Mouse (Mus musculus): Measurements from ENCODE around the gene Zc2hc1c. TPM values are rescaled to one million over a fixed set of nuclear protein-coding genes. Genes with fewer than 3 reads are reported as not detected.
A peak's percentile ranks its signal among the peaks of the same experiment; 100 is the strongest.

Gene Zc2hc1c
- polyA plus RNA-seq (2016; fragmentation: Nextera tagmentation; extraction: Ambion mirVana) = 1.1 and 1.6 TPM in 2 replicates

DNA sequence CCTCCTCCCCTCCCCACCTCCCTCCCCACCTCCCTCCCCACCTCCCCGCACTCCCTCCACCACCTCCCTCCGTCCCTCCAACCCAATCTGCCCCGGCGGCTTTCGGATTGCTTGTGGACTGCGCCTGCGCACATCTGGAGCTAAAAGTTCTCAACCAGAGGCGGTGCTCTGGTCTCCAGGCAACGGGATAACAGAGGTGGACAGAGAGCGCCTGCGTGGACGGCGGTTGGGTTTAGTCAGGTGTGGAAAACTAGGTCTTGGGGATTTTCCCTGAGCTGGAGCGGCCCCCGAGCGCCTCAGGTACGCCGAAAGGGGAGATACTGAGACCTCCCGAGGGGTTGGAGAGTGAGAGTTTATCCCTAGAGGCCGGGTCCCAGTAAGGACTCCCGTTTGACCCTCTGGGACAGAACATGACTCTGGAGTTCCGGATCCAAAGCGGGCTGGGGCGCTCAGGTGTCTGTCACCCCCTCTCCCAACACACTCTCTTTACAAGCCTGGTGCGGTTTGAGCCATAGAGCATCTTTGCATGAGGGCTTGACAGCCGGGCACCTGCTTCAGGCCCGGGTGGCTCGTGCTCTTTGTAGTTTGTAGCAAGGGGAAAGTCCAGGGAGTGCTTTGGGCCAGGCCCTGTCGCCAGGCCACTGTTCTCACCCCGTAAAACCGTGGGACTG lies at the start of gene Zc2hc1c:
TSS of gene Zc2hc1c (plus strand) at position 106 of the 671 bp plus-strand sequence.
- H3K27ac ChIP-seq = 0 out of 2 replicates have a peak within 1 kb of the TSS, but pooled peaks have one; percentile 10
- H3K4me2 ChIP-seq = peak within 1 kb of the TSS; percentile 80

DNA sequence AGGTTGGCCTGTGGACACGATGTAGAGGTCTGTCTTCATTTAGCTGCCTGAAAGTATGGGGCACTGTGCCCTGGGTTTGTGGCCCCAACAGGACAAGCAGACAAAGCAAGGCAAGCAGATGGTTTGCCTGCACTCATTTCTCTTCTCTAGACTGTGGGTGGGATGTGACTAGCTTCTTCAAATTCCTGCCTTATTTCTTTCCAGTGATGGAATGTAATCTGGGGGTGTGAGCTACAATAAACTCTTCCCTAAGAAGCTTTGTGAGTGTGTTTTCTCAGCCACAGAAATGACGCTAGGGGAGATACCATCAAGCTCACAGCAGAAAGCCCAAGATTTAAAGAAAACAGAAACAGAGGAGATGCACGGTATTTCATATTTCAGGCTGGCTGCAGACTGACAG lies 36.3 kb upstream of the Zc2hc1c start:
- ATAC-seq (ENCODE audit: low FRiP score) = no peak
- Histone ChIP-seq H3K4me1 (no peaks in the 10 kb centered on the region), H3K36me3 (replicated peaks) (no peaks in the 10 kb centered on the region; the same call in 1 of the 2 replicates), H3K9me3 (no peaks in the 10 kb centered on the region), H3K27ac (no peak overlapping the region), H3K27me3 (no peaks in the 10 kb centered on the region), H3K4me3 (replicated peaks) (no peak overlapping the region), H3K9ac (no peak overlapping the region), H3K4me2 (no peak overlapping the region)
- WGBS = 85% methylated on average over 3 of the region's 3 CpGs

More for the DNA sequence above, at the start of gene Zc2hc1c:
- H3K9ac ChIP-seq = peak within 1 kb of the TSS; percentile 56
- H3K36me3 ChIP-seq (replicated peaks) = no peaks in the 10 kb centered on the region
- H3K4me3 ChIP-seq (replicated peaks) = peak within 1 kb of the TSS; percentile 51
- H3K27me3 ChIP-seq = peaks cover 7% of the 10 kb centered on the region; the same call in 1 of the 2 replicates
- ATAC-seq (ENCODE audit: low FRiP score) = peak; percentile 91
- 2% methylated on average over 31 of the region's 31 CpGs for WGBS
- H3K4me1 ChIP-seq = peaks cover 9% of the 10 kb centered on the region
- H3K9me3 ChIP-seq = no peaks in the 10 kb centered on the region; the same call in 1 of the 2 replicates

GRCm38 (mm10) chr12:85256074-85256751 lies 32.2 kb upstream of the Zc2hc1c start:
- H3K9me3 ChIP-seq = no peaks in the 10 kb centered on the region
- no peaks in the 10 kb centered on the region for H3K4me1 ChIP-seq
- H3K27ac ChIP-seq = no peak overlapping the region
- WGBS = 78% methylated on average over 7 of the region's 7 CpGs
- H3K27me3 ChIP-seq = no peaks in the 10 kb centered on the region
- no peak for ATAC-seq (ENCODE audit: low FRiP score)
- H3K36me3 ChIP-seq (replicated peaks) = 0 out of 2 replicates have a peak, but pooled peaks cover 4% of the 10 kb centered on the region
- no peak overlapping the region for H3K9ac ChIP-seq
- no peak overlapping the region for H3K4me3 ChIP-seq (replicated peaks)
- no peak overlapping the region for H3K4me2 ChIP-seq

GRCm38 (mm10) chr12:85257008-85257639 lies 31.3 kb upstream of the Zc2hc1c start:
- H3K4me1 ChIP-seq = no peaks in the 10 kb centered on the region
- WGBS = 88% methylated on average over 7 of the region's 7 CpGs
- no peak overlapping the region for H3K9ac ChIP-seq
- H3K27ac ChIP-seq = no peak overlapping the region
- H3K4me3 ChIP-seq (replicated peaks) = no peak overlapping the region
- H3K36me3 ChIP-seq (replicated peaks) = 0 out of 2 replicates have a peak, but pooled peaks cover 4% of the 10 kb centered on the region
- no peaks in the 10 kb centered on the region for H3K9me3 ChIP-seq
- ATAC-seq (ENCODE audit: low FRiP score) = no peak
- H3K27me3 ChIP-seq = no peaks in the 10 kb centered on the region
- no peak overlapping the region for H3K4me2 ChIP-seq

DNA sequence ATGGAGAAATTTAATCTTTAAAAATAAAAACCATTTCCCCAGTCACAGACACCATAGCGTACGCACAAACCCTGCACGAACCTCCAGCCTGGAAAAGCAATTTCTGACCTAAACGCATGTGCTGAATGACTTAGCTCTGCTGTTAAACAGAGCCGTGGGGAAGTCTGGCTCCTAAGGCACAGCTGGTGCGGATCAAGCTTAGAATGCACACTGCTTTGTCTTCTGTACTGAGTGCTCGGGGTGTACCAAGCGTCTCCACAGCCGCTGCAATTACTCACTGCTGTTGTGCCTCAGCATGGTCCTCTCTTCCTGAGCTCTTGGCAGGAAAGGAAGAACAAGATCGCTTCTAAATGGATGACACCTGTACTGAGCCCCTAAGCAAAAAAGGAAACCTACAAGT lies 25.9 kb upstream of the Zc2hc1c start:
- Histone ChIP-seq H3K9ac (no peak overlapping the region), H3K4me3 (replicated peaks) (no peak overlapping the region), H3K36me3 (replicated peaks) (0 out of 2 replicates have a peak, but pooled peaks cover 4% of the 10 kb centered on the region), H3K27me3 (no peaks in the 10 kb centered on the region), H3K4me2 (no peak overlapping the region), H3K9me3 (no peaks in the 10 kb centered on the region), H3K27ac (no peak overlapping the region), H3K4me1 (no peaks in the 10 kb centered on the region)
- WGBS = 59% methylated on average over 10 of the region's 10 CpGs
- ATAC-seq (ENCODE audit: low FRiP score) = no peak

DNA sequence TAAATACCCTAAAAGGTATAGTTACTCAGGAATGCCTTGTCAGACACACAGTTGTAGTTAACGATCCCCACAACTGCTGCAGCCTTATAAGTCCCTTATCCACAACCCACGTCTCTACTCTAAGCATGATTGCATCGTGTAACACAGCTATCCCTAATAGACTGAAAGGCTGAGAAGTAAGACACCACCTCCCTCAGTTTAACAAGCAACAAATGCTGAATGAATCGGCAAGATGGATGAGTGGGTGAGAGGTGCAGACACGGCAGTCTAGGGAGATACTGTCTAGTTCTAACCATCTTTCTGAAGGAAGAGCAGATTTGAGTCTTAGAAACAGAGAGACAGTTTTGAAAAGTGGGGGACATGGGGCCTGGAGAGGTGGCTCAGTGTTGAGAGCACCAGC lies 25.2 kb upstream of the Zc2hc1c start:
- Histone ChIP-seq H3K27me3 (no peaks in the 10 kb centered on the region), H3K27ac (no peak overlapping the region), H3K4me3 (replicated peaks) (no peak overlapping the region), H3K4me2 (no peak overlapping the region), H3K4me1 (no peaks in the 10 kb centered on the region), H3K9me3 (no peaks in the 10 kb centered on the region), H3K9ac (no peak overlapping the region), H3K36me3 (replicated peaks) (0 out of 2 replicates have a peak, but pooled peaks cover 2% of the 10 kb centered on the region)
- WGBS = 78% methylated on average over 5 of the region's 5 CpGs
- ATAC-seq (ENCODE audit: low FRiP score) = no peak

GRCm38 (mm10) chr12:85264531-85264930 lies 23.9 kb upstream of the Zc2hc1c start:
- no peak for ATAC-seq (ENCODE audit: low FRiP score)
- Histone ChIP-seq H3K27me3 (no peaks in the 10 kb centered on the region), H3K27ac (no peak overlapping the region), H3K36me3 (replicated peaks) (no peaks in the 10 kb centered on the region; the same call in 1 of the 2 replicates), H3K9me3 (no peaks in the 10 kb centered on the region), H3K4me3 (replicated peaks) (no peak overlapping the region), H3K4me1 (no peaks in the 10 kb centered on the region), H3K9ac (no peak overlapping the region), H3K4me2 (no peak overlapping the region)
- 94% methylated on average over 8 of the region's 8 CpGs for WGBS

GRCm38 (mm10) chr12:85264940-85265339 lies 23.5 kb upstream of the Zc2hc1c start:
- Histone ChIP-seq H3K4me1 (0 out of 2 replicates have a peak, but pooled peaks cover 2% of the 10 kb centered on the region), H3K4me2 (no peak overlapping the region), H3K9me3 (no peaks in the 10 kb centered on the region), H3K36me3 (replicated peaks) (no peaks in the 10 kb centered on the region; the same call in 1 of the 2 replicates), H3K27me3 (no peaks in the 10 kb centered on the region), H3K4me3 (replicated peaks) (no peak overlapping the region), H3K27ac (no peak overlapping the region), H3K9ac (no peak overlapping the region)
- WGBS = 78% methylated on average over 7 of the region's 7 CpGs
- ATAC-seq (ENCODE audit: low FRiP score) = no peak

DNA sequence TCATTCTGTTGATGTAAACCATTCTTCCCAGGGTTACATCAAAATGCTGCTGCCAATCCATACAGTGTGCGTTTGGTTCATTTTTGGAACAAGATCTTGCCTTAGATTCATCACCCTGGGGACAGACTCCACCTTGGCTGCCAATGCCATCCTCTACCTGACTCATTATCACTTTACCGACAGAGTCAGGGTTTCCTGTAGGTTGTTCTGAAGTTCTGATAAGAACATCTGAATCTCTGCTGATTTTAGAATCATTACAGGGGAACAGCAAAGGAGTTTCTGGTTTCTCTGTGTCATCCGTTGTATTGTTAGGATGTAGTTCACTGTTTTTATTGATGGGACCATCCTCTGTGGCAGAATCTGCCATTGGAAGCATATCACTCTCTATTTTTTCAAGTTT lies 22.1 kb upstream of the Zc2hc1c start:
- WGBS = 95% methylated on average over 3 of the region's 3 CpGs
- no peak overlapping the region for H3K4me3 ChIP-seq (replicated peaks)
- H3K27me3 ChIP-seq = no peaks in the 10 kb centered on the region
- H3K36me3 ChIP-seq (replicated peaks) = no peaks in the 10 kb centered on the region; the same call in 1 of the 2 replicates
- H3K9me3 ChIP-seq = no peaks in the 10 kb centered on the region
- no peak overlapping the region for H3K9ac ChIP-seq
- ATAC-seq (ENCODE audit: low FRiP score) = no peak
- H3K4me2 ChIP-seq = no peak overlapping the region
- peaks cover 4% of the 10 kb centered on the region; the same call in 1 of the 2 replicates for H3K4me1 ChIP-seq
- H3K27ac ChIP-seq = no peak overlapping the region

DNA sequence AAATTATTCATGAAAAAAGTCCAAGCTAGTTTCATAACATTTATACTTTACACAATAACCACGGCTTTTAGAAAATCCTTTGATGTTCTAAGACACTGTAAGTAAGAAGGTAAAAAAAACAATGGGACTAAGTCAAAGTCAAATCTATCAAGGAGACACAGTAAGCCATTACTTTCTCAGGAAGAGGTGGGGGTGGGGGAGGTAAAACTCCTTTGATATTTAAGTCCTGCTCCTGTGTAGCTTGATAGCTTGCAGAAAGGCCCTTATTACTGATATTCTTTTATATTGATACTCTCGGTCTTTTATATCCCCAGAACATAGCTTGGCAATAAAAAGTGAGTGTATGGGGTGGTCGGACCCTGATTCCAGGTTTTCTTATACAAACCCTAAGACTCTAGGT lies 18.6 kb upstream of the Zc2hc1c start:
- no peaks in the 10 kb centered on the region for H3K27me3 ChIP-seq
- peaks cover 4% of the 10 kb centered on the region; the same call in 1 of the 2 replicates for H3K4me1 ChIP-seq
- peak; percentile 45; the same call in 1 of the 2 replicates for ATAC-seq (ENCODE audit: low FRiP score)
- peak overlapping the region; percentile 62; the same call in 1 of the 2 replicates for H3K9ac ChIP-seq
- WGBS = 57% methylated on average over 3 of the region's 3 CpGs
- H3K9me3 ChIP-seq = no peaks in the 10 kb centered on the region
- peak overlapping the region; percentile 85 for H3K27ac ChIP-seq
- peak overlapping the region; percentile 49 for H3K4me2 ChIP-seq
- H3K36me3 ChIP-seq (replicated peaks) = no peaks in the 10 kb centered on the region; the same call in 1 of the 2 replicates
- peak overlapping the region; percentile 57 for H3K4me3 ChIP-seq (replicated peaks)

GRCm38 (mm10) chr12:85270319-85270718 lies 18.1 kb upstream of the Zc2hc1c start, which contains the start of gene Mlh3:
Gene Mlh3, minus strand, starts transcription at chr12:85270599.
- Histone ChIP-seq H3K27ac (peak within 1 kb of the TSS; percentile 85), H3K4me1 (peaks cover 4% of the 10 kb centered on the region; the same call in 1 of the 2 replicates), H3K4me3 (replicated peaks) (peak within 1 kb of the TSS; percentile 57), H3K9ac (peak within 1 kb of the TSS; percentile 62), H3K4me2 (peak within 1 kb of the TSS; percentile 49), H3K36me3 (replicated peaks) (no peaks in the 10 kb centered on the region; the same call in 1 of the 2 replicates), H3K9me3 (no peaks in the 10 kb centered on the region), H3K27me3 (no peaks in the 10 kb centered on the region)
- peak; percentile 97 for ATAC-seq (ENCODE audit: low FRiP score)
- WGBS = under 1% methylated on average over 35 of the region's 35 CpGs

Data from forebrain, embryonic 12.5 days (tissue).